ENCODE assay signal across 31 mouse cellular contexts in the genomic region with DNA sequence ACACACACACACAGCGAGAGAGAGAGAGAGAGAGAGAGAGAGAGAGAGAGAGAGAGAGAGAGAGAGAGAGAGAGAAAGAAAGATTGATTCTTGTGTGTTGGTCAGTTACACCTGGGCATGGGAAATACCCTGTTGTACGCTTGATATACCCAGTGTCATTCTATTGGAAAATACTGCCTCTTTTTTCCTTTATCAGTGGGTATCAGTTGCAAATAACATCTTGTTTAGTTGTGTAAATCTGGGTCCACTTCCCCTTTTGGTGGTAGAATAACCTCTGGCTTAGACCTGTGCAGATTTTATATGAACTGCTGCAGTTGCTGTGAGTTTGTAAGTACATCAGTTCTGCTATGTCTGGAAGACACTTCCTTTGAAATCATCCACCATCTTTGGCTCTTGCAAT.
"Had no signal": no experiment of that assay in that cellular context is flagged by ENCODE, and none has a peak within 500 bp of the region (broad histone marks: within the 10 kb centered on the region; RNA-seq: fewer than 3 reads in every experiment).

No protein-coding gene starts in this region.

- H3K36me3 ChIP-seq: heart, embryonic 12.5 days; heart, embryonic 13.5 days; heart, embryonic 15.5 days; hindbrain, embryonic 10.5 days; hindbrain, embryonic 12.5 days; hindbrain, embryonic 13.5 days; hindbrain, embryonic 15.5 days; intestine, embryonic 15.5 days; kidney, embryonic 15.5 days had no signal

- H3K27me3 ChIP-seq: heart, embryonic 12.5 days; heart, embryonic 13.5 days; heart, embryonic 15.5 days; hindbrain, embryonic 12.5 days; hindbrain, embryonic 13.5 days; hindbrain, embryonic 15.5 days; intestine, embryonic 15.5 days; kidney, embryonic 15.5 days had no signal

- DNase-seq: heart, postnatal 10 days; heart, postnatal 14 days; heart, postnatal 36 days; heart, postnatal 4 days; kidney, adult 11 months; kidney, adult 18-20 months; kidney, adult 2 months; kidney, adult 8-10 months; kidney, adult 9 months; kidney, postnatal 10 days; kidney, postnatal 14 days; kidney, postnatal 25 days; kidney, postnatal 36 days; kidney, postnatal 4 days; layer of hippocampus, adult 9-11 months; layer of hippocampus, postnatal 36 days had no signal

- H3K9me3 ChIP-seq: heart, embryonic 12.5 days; heart, embryonic 13.5 days; heart, embryonic 15.5 days; hindbrain, embryonic 10.5 days; hindbrain, embryonic 12.5 days; hindbrain, embryonic 13.5 days; hindbrain, embryonic 15.5 days; intestine, embryonic 15.5 days; kidney, embryonic 15.5 days had no signal

- H3K4me3 ChIP-seq: heart, embryonic 12.5 days; heart, embryonic 13.5 days; heart, embryonic 15.5 days; hindbrain, embryonic 10.5 days; hindbrain, embryonic 12.5 days; hindbrain, embryonic 13.5 days; hindbrain, embryonic 15.5 days; intestine, embryonic 15.5 days; kidney, embryonic 15.5 days; layer of hippocampus, adult 2 months; left cerebral cortex, adult 2 months had no signal

- H3K9ac ChIP-seq: heart, embryonic 12.5 days; heart, embryonic 13.5 days; heart, embryonic 15.5 days; hindbrain, embryonic 12.5 days; hindbrain, embryonic 13.5 days; hindbrain, embryonic 14.5 days; hindbrain, embryonic 15.5 days; intestine, embryonic 15.5 days; kidney, embryonic 15.5 days had no signal

- H3K4me2 ChIP-seq: heart, embryonic 11.5 days; heart, embryonic 12.5 days; heart, embryonic 13.5 days; heart, embryonic 15.5 days; hindbrain, embryonic 12.5 days; hindbrain, embryonic 13.5 days; hindbrain, embryonic 14.5 days; hindbrain, embryonic 15.5 days; intestine, embryonic 15.5 days; kidney, embryonic 15.5 days had no signal

- H3K27ac ChIP-seq: heart, embryonic 13.5 days; heart, embryonic 15.5 days; hindbrain, embryonic 10.5 days; hindbrain, embryonic 12.5 days; hindbrain, embryonic 13.5 days; hindbrain, embryonic 14.5 days; hindbrain, embryonic 15.5 days; hindbrain, postnatal 0 days; intestine, embryonic 15.5 days; kidney, embryonic 15.5 days; kidney, postnatal 0 days; layer of hippocampus, adult 2 months; left cerebral cortex, adult 2 months had no signal

- H3K4me1 ChIP-seq: heart, embryonic 12.5 days; heart, embryonic 13.5 days; heart, embryonic 15.5 days; hindbrain, embryonic 10.5 days; hindbrain, embryonic 12.5 days; hindbrain, embryonic 13.5 days; hindbrain, embryonic 15.5 days; intestine, embryonic 15.5 days; kidney, embryonic 15.5 days had no signal
